Mouse (Mus musculus): ENCODE data around the gene Sfpq. TPM values are rescaled to one million over a fixed set of nuclear protein-coding genes. Genes with fewer than 3 reads are reported as not detected.
A peak's percentile ranks its signal among the peaks of the same experiment; 100 is the strongest.
"Not testable (repeated sequence)": the region's sequence is repeated elsewhere in the genome, so short reads cannot be mapped to it uniquely, and the experiment has no call there.

Sfpq gene
- 100 to 1,000 TPM; 116 to 127 TPM for total RNA-seq (2021)
- long read RNA-seq, experiment 1, transcript Sfpq-201 (10 exons, 3,465 nt) = major isoform, 42 of 53 reads
- long read RNA-seq, experiment 1, partial matches to known transcripts = 8 of 53 reads
- long read RNA-seq, experiment 1, other reads (novel, unspliced or antisense) = 3 of 53 reads
- long read RNA-seq, experiment 2, transcript Sfpq-201 (10 exons, 3,465 nt) = major isoform, 33 of 51 reads
- long read RNA-seq, experiment 2, partial matches to known transcripts = 11 of 51 reads
- long read RNA-seq, experiment 2, other reads (novel, unspliced or antisense) = 7 of 51 reads

GRCm38 (mm10) chr4:127021151-127021945 is at the start of gene Sfpq:
Sfpq (plus strand) TSS chr4:127021324.
- intact Hi-C loops (cut with DNase I) = loop anchor here (10.0 kb wide), 1 partner anchor 223 kb away; the partner anchor contains the start of gene Smim12
- DNase-seq = peak; percentile 97 to 99

GRCm38 (mm10) chr4:126977467-126977866 is 43.7 kb upstream of the Sfpq start:
- intact Hi-C loops (cut with DNase I) = no loop called here

DNA sequence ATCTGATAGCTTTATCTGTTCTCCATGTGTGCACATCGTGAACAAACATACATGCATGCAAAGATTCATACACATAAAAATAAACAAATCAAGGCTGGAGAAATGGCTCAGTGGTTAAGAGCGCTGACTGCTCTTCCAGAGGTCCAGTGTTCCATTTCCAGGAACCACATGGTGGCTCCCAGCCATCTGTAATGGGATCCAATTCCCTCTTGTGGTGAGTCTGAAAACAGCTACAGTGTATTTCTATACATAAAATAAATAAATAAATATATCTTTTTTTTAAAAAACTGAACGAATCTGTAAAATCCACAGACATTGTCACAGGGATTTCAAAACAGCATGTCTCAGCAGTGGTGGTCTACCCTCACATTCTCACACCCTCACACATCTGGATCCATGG is 42.4 kb upstream of the Sfpq start:
- intact Hi-C loops (cut with DNase I) = no loop called here
- no peak for DNase-seq

More at GRCm38 (mm10) chr4:126977467-126977866, 43.7 kb upstream of the Sfpq start:
- DNase-seq = peak; percentile 33 to 52

GRCm38 (mm10) chr4:126983321-126983720 is 37.8 kb upstream of the Sfpq start:
- no peak for DNase-seq
- intact Hi-C loops (cut with DNase I) = no loop called here

GRCm38 (mm10) chr4:126983736-126984525 is 37.2 kb upstream of the Sfpq start:
- intact Hi-C loops (cut with DNase I); DNase-seq: not testable (repeated sequence)

GRCm38 (mm10) chr4:126986768-126987167 is 34.4 kb upstream of the Sfpq start:
- DNase-seq = no peak
- intact Hi-C loops (cut with DNase I) = no loop called here

- intact Hi-C loops (cut with DNase I) = no loop called here
- DNase-seq = no peak
Observed at GRCm38 (mm10) chr4:126988503-126988902, 32.6 kb upstream of the Sfpq start.

DNA sequence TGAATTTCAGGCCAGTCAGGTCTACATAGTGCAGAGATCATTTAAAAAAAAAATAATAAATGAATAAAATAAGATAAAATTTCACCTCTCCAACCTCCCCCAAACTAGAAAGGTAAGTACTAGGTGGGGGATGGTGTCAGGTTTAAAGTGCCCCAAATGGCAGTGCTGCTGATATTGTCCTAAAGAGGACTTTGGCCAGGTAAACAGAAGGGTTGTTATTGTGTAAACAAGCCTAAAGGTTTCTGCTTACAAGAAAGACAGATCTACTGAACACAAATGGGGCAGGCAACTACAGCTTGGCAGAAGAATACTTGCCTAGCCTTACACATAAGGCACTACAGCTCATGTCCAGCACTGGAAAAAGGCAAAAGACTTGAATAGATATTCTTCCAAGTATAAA is 30.6 kb upstream of the Sfpq start:
- DNase-seq = no peak
- intact Hi-C loops (cut with DNase I) = no loop called here

GRCm38 (mm10) chr4:126992356-126992755 is 28.8 kb upstream of the Sfpq start:
- no peak for DNase-seq
- intact Hi-C loops (cut with DNase I) = no loop called here

- intact Hi-C loops (cut with DNase I) = not testable (repeated sequence)
Observed at GRCm38 (mm10) chr4:126999372-126999771, 21.8 kb upstream of the Sfpq start.

GRCm38 (mm10) chr4:127000601-127001105 is 20.5 kb upstream of the Sfpq start:
- intact Hi-C loops (cut with DNase I) = no loop called here
- no peak for DNase-seq

More at GRCm38 (mm10) chr4:126999372-126999771, 21.8 kb upstream of the Sfpq start:
- not testable (repeated sequence) for DNase-seq

DNA sequence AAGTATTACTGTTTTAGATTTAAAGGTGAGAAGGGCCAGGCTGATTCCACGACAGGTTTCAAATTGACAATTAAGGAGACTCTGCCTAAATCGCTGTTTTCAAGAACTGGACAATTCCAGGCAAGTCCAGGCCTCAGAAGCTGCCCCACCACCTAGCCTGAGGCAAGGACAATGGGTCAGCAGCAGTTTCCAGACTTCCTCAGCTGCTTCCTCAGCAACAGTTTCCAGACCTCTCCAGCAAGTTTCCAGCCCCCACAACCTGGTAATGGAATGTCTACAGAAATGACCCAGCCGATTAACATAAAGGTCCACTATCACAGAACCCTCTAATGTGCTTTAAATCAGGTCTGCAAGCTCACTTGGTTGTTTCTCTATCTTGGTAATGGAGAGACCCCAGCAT is 16.7 kb upstream of the Sfpq start:
- DNase-seq = no peak
- intact Hi-C loops (cut with DNase I) = no loop called here

DNA sequence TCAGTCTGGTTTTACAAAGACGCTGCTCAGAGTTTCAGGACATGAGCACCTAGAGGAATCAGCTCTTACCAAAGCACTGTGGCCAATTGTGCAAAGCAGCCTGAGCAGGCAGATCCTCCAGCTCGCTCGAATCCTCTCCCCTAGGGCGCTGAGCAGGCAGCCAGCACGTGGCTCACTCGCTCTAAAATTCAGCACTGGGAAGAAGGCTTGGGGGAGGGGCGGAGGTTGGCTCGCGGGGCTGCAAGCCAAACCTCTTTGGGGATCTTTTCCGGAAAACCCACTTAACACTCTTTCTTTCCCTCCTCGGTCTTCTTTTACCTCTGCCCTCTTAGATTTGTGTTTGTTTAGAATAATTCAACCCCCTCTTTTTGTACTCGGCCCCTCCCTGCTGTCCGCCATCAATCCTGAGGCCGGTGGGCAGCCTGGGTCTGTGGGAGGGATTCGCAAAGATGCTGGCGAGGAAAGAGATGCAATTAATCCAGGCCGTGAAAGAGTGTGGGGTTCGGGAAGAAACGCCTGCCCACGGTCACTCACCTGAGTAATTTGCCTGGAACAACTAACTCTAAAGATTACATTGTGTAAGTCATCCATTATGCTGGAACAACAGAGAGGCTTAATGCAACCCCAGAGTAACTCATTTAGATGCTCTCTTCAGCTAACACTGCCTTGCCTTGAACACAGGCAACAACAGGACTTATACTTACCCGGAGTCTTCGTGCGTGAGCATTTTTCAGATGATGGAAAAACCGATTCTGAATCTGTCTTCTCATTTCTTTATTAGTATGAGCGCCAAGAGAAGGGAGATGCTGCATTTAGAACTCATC is 15.8 kb upstream of the Sfpq start:
- peak in 1 of 2 experiments; percentile 43 for DNase-seq
- intact Hi-C loops (cut with DNase I) = no loop called here

DNA sequence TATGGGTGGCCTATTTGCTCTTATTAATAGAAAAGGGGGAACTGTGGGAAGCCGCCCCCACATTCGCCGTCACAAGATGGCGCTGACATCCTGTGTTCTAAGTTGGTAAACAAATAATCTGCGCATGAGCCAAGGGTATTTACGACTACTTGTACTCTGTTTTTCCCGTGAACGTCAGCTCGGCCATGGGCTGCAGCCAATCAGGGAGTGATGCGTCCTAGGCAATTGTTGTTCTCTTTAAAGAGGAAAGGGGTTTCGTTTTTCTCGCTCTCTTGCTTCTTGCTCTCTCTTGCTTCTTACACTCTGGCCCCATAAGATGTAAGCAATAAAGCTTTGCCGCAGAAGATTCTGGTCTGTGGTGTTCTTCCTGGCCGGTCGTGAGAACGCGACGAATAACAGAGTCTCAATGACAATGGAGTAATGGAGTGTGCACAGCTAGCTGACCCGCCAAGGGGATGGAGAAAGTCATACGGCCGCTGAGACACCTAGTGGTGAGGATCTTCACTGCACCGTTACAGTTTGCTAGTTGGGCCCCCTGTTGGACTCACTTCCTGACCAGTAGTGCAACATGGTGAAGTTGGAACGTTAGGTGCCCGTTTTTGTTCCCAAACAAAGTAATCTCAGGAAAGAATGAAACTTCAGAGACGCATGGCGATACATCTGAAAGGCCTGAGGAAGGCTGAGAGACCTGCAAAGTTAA is 5.7 kb upstream of the Sfpq start:
- intact Hi-C loops (cut with DNase I) = loop anchor here (5.0 kb wide), 1 partner anchor 48 kb away; the partner anchor contains the start of gene Zmym4
- DNase-seq = peak; percentile 82 to 88

DNA sequence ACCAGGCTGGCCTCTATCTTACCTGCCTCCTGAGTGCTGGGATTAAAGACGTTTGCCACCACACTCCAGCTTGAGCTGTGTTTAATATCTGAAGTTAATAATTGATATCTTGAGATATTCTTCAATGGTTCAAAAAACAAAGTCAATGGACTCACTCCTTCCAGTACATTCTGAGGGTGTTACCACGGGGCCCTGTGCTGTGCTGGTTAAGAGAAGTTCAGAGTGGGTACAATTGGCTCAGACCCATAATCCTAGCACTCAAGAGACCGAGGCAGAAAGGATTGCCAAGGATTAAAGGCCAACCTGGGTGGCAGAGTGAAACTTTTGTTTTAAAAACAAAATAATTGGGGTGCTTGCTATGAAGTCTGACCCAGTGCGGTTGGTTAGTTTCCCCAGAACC is 4.8 kb upstream of the Sfpq start:
- no peak for DNase-seq
- intact Hi-C loops (cut with DNase I) = loop anchor here (5.0 kb wide), 1 partner anchor 49 kb away; the partner anchor contains the start of gene Zmym4

DNA sequence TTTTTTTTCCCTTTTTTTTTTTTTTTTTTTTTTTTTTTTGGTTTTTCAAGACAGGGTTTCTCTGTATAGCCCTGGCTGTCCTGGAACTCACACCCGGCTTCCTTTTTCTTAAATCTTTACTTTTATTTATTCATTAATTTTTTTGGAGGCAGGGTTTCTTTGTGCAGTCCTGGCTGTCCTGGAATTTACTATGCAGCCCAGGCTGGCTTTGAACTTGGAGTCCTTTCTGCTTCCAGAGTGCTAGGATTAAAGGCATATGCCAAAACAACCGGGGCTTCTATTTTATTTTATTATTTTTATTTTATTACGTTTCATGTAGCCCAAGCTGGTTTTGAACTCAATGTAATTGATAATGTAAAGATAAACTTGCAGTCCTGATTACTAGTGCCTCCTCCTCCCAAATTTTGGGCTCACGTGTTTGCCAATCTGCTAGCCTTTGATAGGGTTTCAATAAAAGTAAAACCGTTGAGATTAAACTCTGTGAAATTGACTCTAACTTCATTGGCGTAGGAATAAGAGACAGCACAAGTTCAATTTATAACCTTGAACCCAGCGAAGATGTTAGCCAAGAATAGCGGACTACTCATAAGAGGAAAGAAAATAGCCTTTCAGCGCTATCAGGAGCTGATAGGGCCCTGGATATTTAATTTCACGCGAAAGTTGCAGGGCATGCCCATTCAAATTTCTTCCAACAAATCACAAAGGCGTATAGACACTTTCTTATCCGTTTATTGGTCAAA is 543 bp upstream of the Sfpq start:
- DNase-seq = no peak
- intact Hi-C loops (cut with DNase I) = loop anchor here (10.0 kb wide), 1 partner anchor 224 kb away; the partner anchor contains the start of gene Smim12

DNA sequence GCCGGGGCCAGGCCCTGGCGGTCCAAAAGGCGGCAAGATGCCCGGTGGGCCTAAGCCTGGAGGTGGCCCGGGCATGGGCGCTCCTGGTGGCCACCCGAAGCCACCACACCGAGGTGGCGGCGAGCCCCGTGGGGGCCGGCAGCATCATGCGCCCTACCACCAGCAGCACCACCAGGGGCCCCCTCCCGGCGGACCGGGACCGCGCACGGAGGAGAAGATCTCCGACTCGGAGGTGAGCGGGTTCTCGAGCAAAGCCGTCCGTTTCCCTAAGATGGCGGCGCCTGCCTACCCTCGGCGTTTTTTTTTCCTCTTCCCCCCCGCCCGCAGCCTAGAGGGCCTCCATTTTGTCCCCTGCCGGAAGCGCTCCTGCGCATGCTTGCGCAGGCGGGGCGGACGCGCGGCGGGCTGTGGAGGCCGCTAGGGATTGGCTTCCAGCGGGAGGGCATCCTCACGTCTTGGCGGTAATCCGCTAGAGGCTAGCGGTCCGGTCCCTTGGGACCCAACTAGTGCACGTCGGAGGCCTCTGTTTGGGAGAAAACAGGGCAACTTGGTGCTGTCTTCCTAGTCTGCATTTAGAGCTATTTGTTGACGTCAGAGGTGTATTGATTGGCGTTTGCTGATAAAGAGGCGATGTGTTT is 984 bp downstream of the Sfpq start:
- intact Hi-C loops (cut with DNase I) = loop anchor here (10.0 kb wide), 1 partner anchor 223 kb away; the partner anchor contains the start of gene Smim12

GRCm38 (mm10) chr4:127023201-127023600 is 2.1 kb downstream of the Sfpq start:
- DNase-seq = no peak
- intact Hi-C loops (cut with DNase I) = loop anchor here (10.0 kb wide), 1 partner anchor 222 kb away; the partner anchor contains the start of gene Smim12

More for the DNA sequence above, 984 bp downstream of the Sfpq start:
- peak; percentile 89 to 92 for DNase-seq
